Mouse (Mus musculus): ENCODE measurements around the gene Wdr45. TPM values are rescaled to one million over a fixed set of nuclear protein-coding genes. Genes with fewer than 3 reads are reported as not detected.
"Not testable (repeated sequence)": the region's sequence is repeated elsewhere in the genome, so short reads cannot be mapped to it uniquely, and the experiment has no call there.

Wdr45 gene
- polyA plus RNA-seq, 1 experiment from 2014 or later: 48.8 TPM

GRCm38 (mm10) chrX:7753627-7754026, 39.5 kb downstream of the Wdr45 start:
- not testable (repeated sequence) for H3K9me3 ChIP-seq (ENCODE audit: low read length); H3K27me3 ChIP-seq (ENCODE audit: insufficient read depth, low read length); H3K27ac ChIP-seq (ENCODE audit: low read length); H3K4me3 ChIP-seq (ENCODE audit: low read length); H3K4me1 ChIP-seq (ENCODE audit: insufficient read depth, low read length); H3K36me3 ChIP-seq (ENCODE audit: insufficient read depth, low read length); H3K9ac ChIP-seq (replicated peaks; ENCODE audit: low read length); ATAC-seq (ENCODE audit: low FRiP score, low TSS enrichment); H3K4me2 ChIP-seq (replicated peaks; ENCODE audit: low read depth, low read length)
- WGBS: 39% methylated on average over 3 of the region's 3 CpGs

- H3K4me2 ChIP-seq (replicated peaks; ENCODE audit: low read depth, low read length): peak within 1 kb of the TSS; percentile 63
- H3K27me3 ChIP-seq (ENCODE audit: insufficient read depth, low read length): no peaks in the 10 kb centered on the region
- H3K27ac ChIP-seq (ENCODE audit: low read length): peak within 1 kb of the TSS; percentile 44
- H3K36me3 ChIP-seq (ENCODE audit: insufficient read depth, low read length): peaks cover 5% of the 10 kb centered on the region; the same call in 1 of the 2 replicates
- WGBS: 22% methylated on average over 34 of the region's 38 CpGs
- ATAC-seq (ENCODE audit: low FRiP score, low TSS enrichment): peak; percentile 97
- H3K4me1 ChIP-seq (ENCODE audit: insufficient read depth, low read length): peaks cover 22% of the 10 kb centered on the region
- H3K9ac ChIP-seq (replicated peaks; ENCODE audit: low read length): peak within 1 kb of the TSS; percentile 70
- H3K4me3 ChIP-seq (ENCODE audit: low read length): peak within 1 kb of the TSS; percentile 67
- no peaks in the 10 kb centered on the region for H3K9me3 ChIP-seq (ENCODE audit: low read length)
These were observed 48.2 kb downstream of the Wdr45 start, which contains the start of gene Tfe3 for GRCm38 (mm10) chrX:7762137-7762920. TSS of gene Tfe3 (plus strand) at chrX:7762560.

- H3K4me1 ChIP-seq (ENCODE audit: insufficient read depth, low read length): peaks cover 22% of the 10 kb centered on the region
- no peaks in the 10 kb centered on the region for H3K9me3 ChIP-seq (ENCODE audit: low read length)
- H3K36me3 ChIP-seq (ENCODE audit: insufficient read depth, low read length): peaks cover 11% of the 10 kb centered on the region; the same call in 1 of the 2 replicates
These were observed 48.7 kb downstream of the Wdr45 start for GRCm38 (mm10) chrX:7762921-7763197.

GRCm38 (mm10) chrX:7763631-7764393, 49.7 kb downstream of the Wdr45 start:
- Histone ChIP-seq H3K36me3 (ENCODE audit: insufficient read depth, low read length) (peaks cover 19% of the 10 kb centered on the region; the same call in 1 of the 2 replicates), H3K4me2 (replicated peaks; ENCODE audit: low read depth, low read length) (peak overlapping the region; percentile 63), H3K27me3 (ENCODE audit: insufficient read depth, low read length) (no peaks in the 10 kb centered on the region), H3K27ac (ENCODE audit: low read length) (peak overlapping the region; percentile 56), H3K9me3 (ENCODE audit: low read length) (no peaks in the 10 kb centered on the region), H3K4me3 (ENCODE audit: low read length) (peak overlapping the region; percentile 67), H3K4me1 (ENCODE audit: insufficient read depth, low read length) (peaks cover 22% of the 10 kb centered on the region), H3K9ac (replicated peaks; ENCODE audit: low read length) (peak overlapping the region; percentile 70)
- WGBS: 23% methylated on average over 21 of the region's 22 CpGs
- ATAC-seq (ENCODE audit: low FRiP score, low TSS enrichment): peak; percentile 5; the same call in 1 of the 2 replicates

More at GRCm38 (mm10) chrX:7762921-7763197, 48.7 kb downstream of the Wdr45 start:
- peak overlapping the region; percentile 70 for H3K9ac ChIP-seq (replicated peaks; ENCODE audit: low read length)
- no peaks in the 10 kb centered on the region for H3K27me3 ChIP-seq (ENCODE audit: insufficient read depth, low read length)
- ATAC-seq (ENCODE audit: low FRiP score, low TSS enrichment): peak; percentile 13; the same call in 1 of the 2 replicates
- peak overlapping the region; percentile 67 for H3K4me3 ChIP-seq (ENCODE audit: low read length)
- peak overlapping the region; percentile 44 for H3K27ac ChIP-seq (ENCODE audit: low read length)
- WGBS: 17% methylated on average over 21 of the region's 21 CpGs
- peak overlapping the region; percentile 63 for H3K4me2 ChIP-seq (replicated peaks; ENCODE audit: low read depth, low read length)

GRCm38 (mm10) chrX:7764657-7765280, 50.6 kb downstream of the Wdr45 start:
- no peak for ATAC-seq (ENCODE audit: low FRiP score, low TSS enrichment)
- Histone ChIP-seq H3K9me3 (ENCODE audit: low read length) (no peaks in the 10 kb centered on the region), H3K36me3 (ENCODE audit: insufficient read depth, low read length) (peaks cover 19% of the 10 kb centered on the region; the same call in 1 of the 2 replicates), H3K27me3 (ENCODE audit: insufficient read depth, low read length) (no peaks in the 10 kb centered on the region), H3K4me2 (replicated peaks; ENCODE audit: low read depth, low read length) (peak overlapping the region; percentile 63), H3K4me1 (ENCODE audit: insufficient read depth, low read length) (peaks cover 22% of the 10 kb centered on the region), H3K4me3 (ENCODE audit: low read length) (peak overlapping the region; percentile 67), H3K9ac (replicated peaks; ENCODE audit: low read length) (peak overlapping the region; percentile 70), H3K27ac (ENCODE audit: low read length) (peak overlapping the region; percentile 18; the same call in 1 of the 2 replicates)
- 26% methylated on average over 9 of the region's 9 CpGs for WGBS

GRCm38 (mm10) chrX:7765281-7765670, 51.1 kb downstream of the Wdr45 start:
- ATAC-seq (ENCODE audit: low FRiP score, low TSS enrichment): no peak
- H3K27me3 ChIP-seq (ENCODE audit: insufficient read depth, low read length): no peaks in the 10 kb centered on the region
- H3K4me1 ChIP-seq (ENCODE audit: insufficient read depth, low read length): peaks cover 22% of the 10 kb centered on the region
- H3K36me3 ChIP-seq (ENCODE audit: insufficient read depth, low read length): peaks cover 19% of the 10 kb centered on the region; the same call in 1 of the 2 replicates
- no peaks in the 10 kb centered on the region for H3K9me3 ChIP-seq (ENCODE audit: low read length)
- H3K4me2 ChIP-seq (replicated peaks; ENCODE audit: low read depth, low read length): peak overlapping the region; percentile 63
- H3K27ac ChIP-seq (ENCODE audit: low read length): peak overlapping the region; percentile 36; the same call in 1 of the 2 replicates
- H3K9ac ChIP-seq (replicated peaks; ENCODE audit: low read length): peak overlapping the region; percentile 38; the same call in 1 of the 2 replicates
- H3K4me3 ChIP-seq (ENCODE audit: low read length): peak overlapping the region; percentile 67
- 25% methylated on average over 13 of the region's 13 CpGs for WGBS

- peak overlapping the region; percentile 38; the same call in 1 of the 2 replicates for H3K9ac ChIP-seq (replicated peaks; ENCODE audit: low read length)
- H3K27ac ChIP-seq (ENCODE audit: low read length): peak overlapping the region; percentile 36; the same call in 1 of the 2 replicates
These were observed 51.6 kb downstream of the Wdr45 start for GRCm38 (mm10) chrX:7765764-7766163.

GRCm38 (mm10) chrX:7769302-7770017, 55.3 kb downstream of the Wdr45 start:
- Histone ChIP-seq H3K9ac (replicated peaks; ENCODE audit: low read length) (no peak overlapping the region), H3K4me3 (ENCODE audit: low read length) (no peak overlapping the region), H3K4me2 (replicated peaks; ENCODE audit: low read depth, low read length) (no peak overlapping the region), H3K9me3 (ENCODE audit: low read length) (no peaks in the 10 kb centered on the region), H3K36me3 (ENCODE audit: insufficient read depth, low read length) (peaks cover 38% of the 10 kb centered on the region), H3K4me1 (ENCODE audit: insufficient read depth, low read length) (peaks cover 16% of the 10 kb centered on the region), H3K27ac (ENCODE audit: low read length) (no peak overlapping the region), H3K27me3 (ENCODE audit: insufficient read depth, low read length) (no peaks in the 10 kb centered on the region)
- no peak for ATAC-seq (ENCODE audit: low FRiP score, low TSS enrichment)
- 92% methylated on average over 7 of the region's 7 CpGs for WGBS

More at GRCm38 (mm10) chrX:7765764-7766163, 51.6 kb downstream of the Wdr45 start:
- 18% methylated on average over 11 of the region's 11 CpGs for WGBS
- peaks cover 21% of the 10 kb centered on the region; the same call in 1 of the 2 replicates for H3K36me3 ChIP-seq (ENCODE audit: insufficient read depth, low read length)
- H3K27me3 ChIP-seq (ENCODE audit: insufficient read depth, low read length): no peaks in the 10 kb centered on the region
- peak; percentile 65 for ATAC-seq (ENCODE audit: low FRiP score, low TSS enrichment)
- peak overlapping the region; percentile 63 for H3K4me2 ChIP-seq (replicated peaks; ENCODE audit: low read depth, low read length)
- peak overlapping the region; percentile 67 for H3K4me3 ChIP-seq (ENCODE audit: low read length)
- no peaks in the 10 kb centered on the region for H3K9me3 ChIP-seq (ENCODE audit: low read length)
- H3K4me1 ChIP-seq (ENCODE audit: insufficient read depth, low read length): peaks cover 22% of the 10 kb centered on the region

- no peak for ATAC-seq (ENCODE audit: low FRiP score, low TSS enrichment)
- no peak overlapping the region for H3K9ac ChIP-seq (replicated peaks; ENCODE audit: low read length)
- H3K9me3 ChIP-seq (ENCODE audit: low read length): no peaks in the 10 kb centered on the region
- no peak overlapping the region for H3K27ac ChIP-seq (ENCODE audit: low read length)
- H3K27me3 ChIP-seq (ENCODE audit: insufficient read depth, low read length): no peaks in the 10 kb centered on the region
- H3K4me3 ChIP-seq (ENCODE audit: low read length): no peak overlapping the region
- WGBS: 52% methylated on average over 2 of the region's 2 CpGs
- no peaks in the 10 kb centered on the region for H3K4me1 ChIP-seq (ENCODE audit: insufficient read depth, low read length)
- H3K4me2 ChIP-seq (replicated peaks; ENCODE audit: low read depth, low read length): no peak overlapping the region
- H3K36me3 ChIP-seq (ENCODE audit: insufficient read depth, low read length): peaks cover 28% of the 10 kb centered on the region
These were observed 58.6 kb downstream of the Wdr45 start for GRCm38 (mm10) chrX:7772766-7773165.

Measured in kidney, embryonic 16.5 days (tissue).